Mouse (Mus musculus): ENCODE data around the gene Ppp1r1b.

Ppp1r1b gene

GRCm38 (mm10) chr11:98347385-98348082, 670 bp upstream of the Ppp1r1b start:
- DNase-seq (ENCODE audit: low spot score), result no peak

DNA sequence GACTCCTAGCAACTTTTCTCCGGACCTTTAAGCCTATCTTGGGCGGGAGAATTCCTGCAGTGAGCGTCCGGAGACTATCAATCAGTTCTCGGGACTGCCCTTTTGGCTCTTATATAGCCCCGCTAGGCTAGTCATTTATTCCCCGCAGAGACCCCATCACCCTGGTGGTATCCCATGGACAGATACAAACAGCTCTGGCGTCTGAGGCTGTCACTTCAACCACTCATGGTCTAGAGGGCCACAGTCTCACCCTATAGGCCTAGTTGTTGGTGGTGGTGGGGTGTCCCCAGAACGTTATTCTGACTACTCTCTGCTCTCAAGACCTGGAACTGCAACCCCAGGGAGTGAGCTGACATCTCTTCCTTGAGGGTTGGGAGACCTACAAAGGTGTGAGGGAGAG, 1.1 kb downstream of the Ppp1r1b start:
- DNase-seq (ENCODE audit: low spot score), result no peak

GRCm38 (mm10) chr11:98352272-98352990, 4.2 kb downstream of the Ppp1r1b start:
- DNase-seq (ENCODE audit: low spot score), result no peak

GRCm38 (mm10) chr11:98353651-98354211, 5.5 kb downstream of the Ppp1r1b start:
- no peak for DNase-seq (ENCODE audit: low spot score)

- DNase-seq (ENCODE audit: low spot score), result no peak
Observed at GRCm38 (mm10) chr11:98354445-98354844, 6.2 kb downstream of the Ppp1r1b start.

DNA sequence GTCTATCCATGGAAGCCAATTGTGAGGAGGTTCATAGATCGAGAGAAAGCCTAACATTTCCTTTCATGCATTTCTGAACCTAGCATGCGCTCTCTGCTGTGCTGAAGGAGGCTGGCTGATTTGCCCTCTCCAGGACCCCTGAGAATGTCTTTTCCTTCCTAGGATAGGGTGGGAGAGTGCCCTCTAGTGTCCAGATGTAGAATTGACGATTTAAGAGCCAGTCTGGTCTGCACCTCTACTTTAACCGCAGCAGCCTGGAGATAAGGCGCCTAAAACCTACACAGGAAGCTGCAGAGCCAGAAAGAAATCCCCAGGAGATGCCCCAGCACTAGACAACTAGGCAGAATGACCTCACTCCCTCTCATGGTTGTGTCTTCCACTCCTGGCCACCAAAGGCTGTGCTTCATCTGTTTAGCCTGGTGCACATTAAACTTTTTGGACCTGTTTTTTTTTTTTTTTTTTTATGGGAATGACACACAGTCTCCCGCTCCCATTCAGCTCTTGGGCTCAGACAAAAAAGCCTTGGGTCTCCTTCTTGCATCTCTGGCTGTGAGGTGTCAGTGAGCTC, 7.6 kb downstream of the Ppp1r1b start:
- DNase-seq (ENCODE audit: low spot score), result peak; percentile 75

DNA sequence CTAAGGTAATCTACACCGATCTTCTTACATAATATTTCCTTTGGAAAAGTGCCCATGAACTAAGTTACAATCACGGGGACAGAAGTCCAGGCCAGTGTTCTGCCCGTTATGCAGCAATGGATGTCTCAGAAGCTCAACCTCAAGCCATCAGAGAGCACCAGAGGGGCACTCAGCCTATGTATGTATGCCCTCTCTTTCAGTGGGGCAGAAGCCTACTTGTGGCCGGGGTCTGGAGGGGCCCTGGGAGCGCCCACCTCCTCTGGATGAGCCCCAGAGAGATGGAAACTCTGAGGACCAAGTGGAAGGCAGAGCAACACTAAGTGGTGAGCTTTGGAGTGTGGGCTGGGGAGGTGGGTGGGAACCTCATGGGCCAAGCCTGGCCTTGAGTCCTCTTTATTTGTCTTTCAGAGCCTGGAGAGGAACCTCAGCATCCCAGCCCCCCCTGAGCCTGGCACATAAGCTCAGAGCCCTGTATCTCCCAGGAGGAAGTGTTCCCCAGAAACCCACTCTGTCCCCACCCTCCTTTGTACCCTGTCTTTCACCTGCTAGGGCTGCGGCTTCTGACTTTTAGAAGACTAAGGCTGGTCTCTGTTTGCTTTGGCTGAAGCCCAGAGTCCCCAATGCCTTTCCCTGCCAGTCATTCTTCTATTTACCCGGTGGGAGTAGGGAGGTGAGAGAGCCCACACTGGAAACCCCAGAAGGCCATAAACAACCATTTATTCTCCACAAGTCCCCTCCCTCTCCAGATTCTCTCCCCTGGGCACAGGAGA, 8.6 kb downstream of the Ppp1r1b start:
- DNase-seq (ENCODE audit: low spot score), result no peak

GRCm38 (mm10) chr11:98357396-98358160, 9.4 kb downstream of the Ppp1r1b start:
- no peak for DNase-seq (ENCODE audit: low spot score)

- DNase-seq (ENCODE audit: low spot score), result peak; percentile 90
Observed at GRCm38 (mm10) chr11:98358161-98359083, 10.2 kb downstream of the Ppp1r1b start, which contains the start of gene Stard3. TSS of gene Stard3 (plus strand) at chr11:98358368.

DNA sequence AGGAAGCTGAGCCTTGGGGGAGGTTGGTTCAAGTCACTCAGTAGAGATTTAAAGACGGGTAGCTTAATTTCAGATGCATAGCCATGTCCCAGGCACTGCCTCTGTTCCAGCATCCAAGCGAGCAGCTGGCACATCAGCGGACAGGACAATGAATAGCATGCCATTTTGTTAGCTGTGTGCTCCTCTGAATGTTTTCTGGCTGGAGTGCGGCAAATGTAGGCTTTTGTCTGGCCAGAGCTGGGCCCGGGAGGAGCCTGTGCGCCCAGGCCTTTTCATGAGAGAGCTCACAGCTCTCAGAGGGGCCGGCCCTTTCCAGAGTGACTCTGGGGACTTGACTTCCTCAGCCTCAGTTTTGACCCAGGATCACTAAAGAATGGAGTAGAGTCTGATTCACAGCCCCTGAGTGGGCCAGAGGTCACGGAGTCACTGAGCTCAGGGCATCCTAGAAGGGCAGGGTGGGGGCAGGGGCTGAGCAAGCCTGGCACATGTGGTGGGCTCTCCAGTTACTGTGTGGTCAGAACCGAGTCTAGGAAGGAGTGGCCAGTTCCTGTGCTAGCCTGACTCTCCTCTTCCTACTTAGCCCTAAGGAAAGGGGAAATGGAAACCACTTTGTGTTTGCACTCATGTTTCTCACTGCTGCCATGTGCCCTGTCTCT, 12.8 kb downstream of the Ppp1r1b start:
- DNase-seq (ENCODE audit: low spot score), result no peak

DNA sequence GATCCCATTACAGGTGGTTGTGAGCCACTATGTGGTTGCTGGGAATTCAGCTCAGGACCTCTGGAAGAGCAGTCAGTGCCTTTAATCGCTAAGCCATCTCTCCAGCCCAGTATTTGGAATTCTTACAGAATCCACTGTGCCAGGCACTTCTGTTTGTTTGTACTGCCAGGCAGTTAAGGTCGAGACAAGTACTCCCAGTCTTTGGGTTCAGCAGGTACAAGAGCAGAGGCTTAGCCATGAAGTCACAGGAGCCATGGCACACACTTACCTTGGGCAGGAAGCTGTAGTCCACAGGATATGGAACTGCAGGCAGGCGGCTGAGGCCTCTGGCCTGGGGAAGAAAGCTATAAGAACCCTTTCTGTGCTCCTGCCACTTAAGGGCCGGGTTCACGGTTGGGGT, 15.6 kb downstream of the Ppp1r1b start:
- no peak for DNase-seq (ENCODE audit: low spot score)

GRCm38 (mm10) chr11:98364410-98364809, 16.2 kb downstream of the Ppp1r1b start:
- DNase-seq (ENCODE audit: low spot score), result no peak

DNA sequence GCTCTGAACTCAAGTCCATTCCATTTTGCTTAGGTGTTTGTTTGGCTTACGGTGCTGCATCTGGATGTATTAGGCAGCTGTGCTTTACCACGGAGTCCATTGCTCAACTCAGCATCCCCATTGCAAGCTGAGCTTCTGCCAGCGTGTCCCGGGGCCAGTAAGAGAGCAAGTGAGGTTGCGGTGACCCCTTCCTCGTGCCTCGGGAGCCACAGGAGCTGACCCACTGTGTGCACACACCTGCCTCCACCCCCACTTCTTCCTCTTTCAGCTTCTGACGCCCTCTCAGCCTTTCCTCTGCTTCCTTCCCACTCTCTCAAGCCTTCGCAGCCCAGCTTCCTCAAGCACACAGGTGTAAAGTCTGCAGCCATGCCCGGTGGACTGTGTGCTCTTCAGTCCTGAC, 18.1 kb downstream of the Ppp1r1b start:
- no peak for DNase-seq (ENCODE audit: low spot score)

- DNase-seq (ENCODE audit: low spot score), result peak; percentile 41
Observed at GRCm38 (mm10) chr11:98367171-98367862, 19.1 kb downstream of the Ppp1r1b start.

DNA sequence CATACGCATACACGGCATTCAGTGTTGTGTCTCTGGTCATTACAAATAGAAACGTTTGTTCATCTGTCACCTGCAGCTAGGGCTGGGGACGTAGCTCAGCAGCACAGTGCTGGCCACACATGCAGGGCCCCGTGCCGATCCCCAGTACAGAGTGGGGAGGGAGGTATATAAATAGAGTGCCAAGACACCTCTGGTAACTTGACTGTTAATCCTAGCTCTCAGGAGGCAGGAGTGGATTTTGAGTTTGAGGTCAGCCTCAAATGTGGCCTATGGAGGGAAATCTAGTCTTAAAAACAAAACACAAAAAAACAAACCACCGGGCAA, 19.6 kb downstream of the Ppp1r1b start:
- DNase-seq (ENCODE audit: low spot score), result no peak

DNA sequence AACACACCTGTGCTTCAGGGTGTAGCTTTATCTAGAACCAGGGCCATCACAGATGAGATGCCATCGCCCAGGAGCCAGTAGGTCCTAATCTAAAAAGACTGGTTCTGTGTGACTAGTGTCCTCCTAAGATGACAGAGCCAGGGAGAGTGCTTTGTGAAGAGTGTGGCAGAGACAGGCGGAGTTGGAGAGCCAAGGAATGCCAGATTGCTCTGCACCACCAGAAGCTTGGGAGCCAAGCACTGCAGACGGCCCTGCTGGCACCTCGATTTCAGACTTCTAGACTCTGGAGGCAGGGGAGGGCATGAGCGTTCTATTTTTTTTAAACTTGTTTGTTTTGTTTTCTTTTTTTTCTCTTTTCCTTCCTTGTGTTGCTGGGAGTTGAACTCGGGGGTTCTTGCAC, 21.1 kb downstream of the Ppp1r1b start:
- DNase-seq (ENCODE audit: low spot score), result no peak

- DNase-seq (ENCODE audit: low spot score), result no peak
Observed at GRCm38 (mm10) chr11:98370588-98370987, 22.4 kb downstream of the Ppp1r1b start.

DNA sequence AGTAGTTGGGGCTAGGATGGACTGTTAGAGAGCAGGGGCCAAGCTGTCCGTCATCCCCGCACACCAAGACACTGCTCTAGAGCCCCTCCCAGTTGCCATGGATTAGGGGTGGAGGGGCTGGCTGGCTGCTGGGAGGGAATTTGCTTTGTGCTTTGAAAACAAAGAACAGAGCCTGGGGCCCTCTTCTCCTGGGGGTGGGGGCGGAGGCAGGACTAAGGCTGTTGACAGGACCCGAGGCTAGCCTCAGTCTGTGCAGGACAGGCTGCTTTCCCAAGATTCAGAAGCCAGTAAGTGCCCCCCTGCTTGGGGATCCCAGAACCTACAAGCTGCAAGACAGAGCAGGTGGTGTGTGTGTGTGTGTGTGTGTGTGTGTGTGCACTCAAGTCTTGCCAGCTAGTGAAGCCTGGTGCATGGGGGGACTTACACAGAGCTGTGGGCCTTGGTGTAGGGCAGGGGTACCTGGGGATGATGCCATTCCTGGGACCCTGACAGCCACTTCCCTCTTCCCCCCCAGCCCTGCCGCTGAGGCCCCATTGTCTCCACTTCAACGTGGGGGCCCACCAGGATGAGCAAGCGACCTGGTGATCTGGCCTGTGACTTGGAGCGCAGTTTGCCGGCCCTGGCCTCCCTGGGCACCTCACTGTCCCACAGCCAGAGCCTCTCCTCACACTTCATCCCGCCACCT, 23.5 kb downstream of the Ppp1r1b start:
- DNase-seq (ENCODE audit: low spot score), result no peak

DNA sequence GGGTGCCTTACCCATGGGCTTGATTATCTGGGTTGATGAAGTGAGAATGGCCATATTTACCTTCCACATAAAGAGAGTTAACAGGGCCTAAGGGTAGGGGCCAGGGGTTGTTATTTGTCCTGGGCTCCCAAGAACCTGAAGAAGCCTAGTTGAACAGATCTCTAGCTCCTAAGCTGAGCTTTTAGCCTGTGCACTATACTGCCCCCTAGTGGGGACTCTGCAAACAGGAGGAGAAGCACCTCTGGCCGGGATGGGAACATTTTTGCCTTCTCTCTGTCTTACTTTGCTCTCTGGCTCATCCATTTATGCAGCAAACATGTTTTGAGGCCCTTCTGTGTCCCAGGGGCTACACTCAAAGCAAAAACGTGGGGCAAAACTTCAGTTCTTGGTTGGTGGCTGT, 24.2 kb downstream of the Ppp1r1b start:
- DNase-seq (ENCODE audit: low spot score), result peak; percentile 49
